Mouse (Mus musculus) ES-E14 (cell line): ENCODE results near the gene Top3a. TPM values are rescaled to one million over a fixed set of nuclear protein-coding genes. Genes with fewer than 3 reads are reported as not detected.

ENCODE experiments used
- DNase-seq: peaks from one replicate; pipeline ENCODE4 v3.0.0-alpha.2; 2013; ENCODE audit warnings: low read depth, low spot score
- H3K27ac ChIP-seq: 2 replicates; pipeline ENCODE4 v1.5.1; 2012; ENCODE audit warnings: low read depth, mild to moderate bottlenecking, low read length, moderate library complexity, mixed read lengths; ENCODE audit not compliant: poor library complexity, insufficient read depth, severe bottlenecking
- H3K36me3 ChIP-seq: 2 replicates; pipeline ENCODE4 v1.6.1; 2012; ENCODE audit warnings: mild to moderate bottlenecking, low read length, moderate library complexity, mixed read lengths; ENCODE audit not compliant: control insufficient read depth, poor library complexity, insufficient read depth, severe bottlenecking
- H3K4me1 ChIP-seq, 2 experiments: fragments of 150-350 bp in 1 of 2; sonication (generic) in 1 of 2; 2 replicates each; pipeline ENCODE4 v1.6.1; 2012; ENCODE audit warnings: low read length in 2 of 2, mild to moderate bottlenecking in 1 of 2, mixed read lengths in 1 of 2; ENCODE audit not compliant: control insufficient read depth in 2 of 2, insufficient read depth in 2 of 2, poor library complexity in 1 of 2
- H3K4me3 ChIP-seq, 2 experiments: fragments of 150-350 bp in 1 of 2; sonication (generic) in 1 of 2; 2 replicates each; pipeline ENCODE4 v1.5.1; 2012; ENCODE audit warnings: low read length in 2 of 2, low read depth in 1 of 2, mild to moderate bottlenecking in 1 of 2, mixed read lengths in 1 of 2; ENCODE audit not compliant: insufficient read depth in 1 of 2, poor library complexity in 1 of 2, severe bottlenecking in 1 of 2
- H3K9ac ChIP-seq: 2 replicates; pipeline ENCODE4 v1.6.1; 2012; ENCODE audit warnings: low read depth, mild to moderate bottlenecking, low read length, mixed read lengths; ENCODE audit not compliant: poor library complexity, insufficient read depth, severe bottlenecking
- H3K9me3 ChIP-seq: fragments of 150-350 bp; sonication (generic); 2 replicates; pipeline ENCODE4 v1.6.1; 2012; ENCODE audit warnings: low read depth, mild to moderate bottlenecking, low read length; ENCODE audit not compliant: control insufficient read depth, insufficient read depth
- CHD2 ChIP-seq: IDR thresholded peaks from 2 replicates; pipeline ENCODE4 v1.6.1; 2014; ENCODE audit warnings: mild to moderate bottlenecking, low read depth, low read length, inconsistent platforms
- HCFC1 ChIP-seq: IDR thresholded peaks from 2 replicates; pipeline ENCODE4 v1.6.1; 2012; ENCODE audit warnings: low read length, inconsistent platforms, borderline replicate concordance; ENCODE audit not compliant: insufficient read depth
- MAFK ChIP-seq: IDR thresholded peaks from 2 replicates; pipeline ENCODE4 v1.6.1; 2014; ENCODE audit warnings: mild to moderate bottlenecking, low read depth, low read length, inconsistent platforms; ENCODE audit not compliant: insufficient read depth
- ZC3H11A ChIP-seq: IDR thresholded peaks from 2 replicates; pipeline ENCODE4 v1.6.1; 2012; ENCODE audit warnings: low read depth, mild to moderate bottlenecking, inconsistent platforms, low read length, borderline replicate concordance
- ZNF384 ChIP-seq: IDR thresholded peaks from 2 replicates; pipeline ENCODE4 v1.6.1; 2012; ENCODE audit warnings: low read depth, low read length, inconsistent platforms
- in situ Hi-C, 2 experiments: fragments of 600-800 bp; cut with MboI; formaldehyde crosslinking; loops; one replicate each; pipeline ENCODE4 v1.15.1; 2025; ENCODE audit warnings: low sequenced_read_pairs in 2 of 2, inconsistent platforms in 1 of 2; ENCODE audit not compliant: unreplicated experiment in 2 of 2
- total RNA-seq: library from RNA; depleted of rRNA; stranded (reverse); fragments of 300-350 nt; gene quantifications from 2 replicates; pipeline ENCODE4 v1.2.3, GENCODE M21; 2012

The Top3a gene
- total RNA-seq, 1 experiment, result 20.0 TPM

GRCm38 (mm10) chr11:60775578-60775977 is 1.6 kb downstream of the Top3a start:
- in situ Hi-C loops, result no loop called here
- TF ChIP-seq CHD2 (no peak), ZNF384 (no peak), MAFK (no peak), HCFC1 (no peak), ZC3H11A (no peak)
- Histone ChIP-seq H3K27ac (no peak overlapping the region), H3K4me3 (peak overlapping the region in 1 of 2 experiments; percentile 89; a peak in 3 of 4 replicates), H3K9ac (0 out of 2 replicates have a peak overlapping the region, but pooled peaks have one; percentile 94), H3K9me3 (no peaks in the 10 kb centered on the region), H3K36me3 (peaks cover 18% of the 10 kb centered on the region), H3K4me1 (peaks cover 5% of the 10 kb centered on the region in 2 experiments; a peak in 3 of 4 replicates)
- DNase-seq, result no peak

DNA sequence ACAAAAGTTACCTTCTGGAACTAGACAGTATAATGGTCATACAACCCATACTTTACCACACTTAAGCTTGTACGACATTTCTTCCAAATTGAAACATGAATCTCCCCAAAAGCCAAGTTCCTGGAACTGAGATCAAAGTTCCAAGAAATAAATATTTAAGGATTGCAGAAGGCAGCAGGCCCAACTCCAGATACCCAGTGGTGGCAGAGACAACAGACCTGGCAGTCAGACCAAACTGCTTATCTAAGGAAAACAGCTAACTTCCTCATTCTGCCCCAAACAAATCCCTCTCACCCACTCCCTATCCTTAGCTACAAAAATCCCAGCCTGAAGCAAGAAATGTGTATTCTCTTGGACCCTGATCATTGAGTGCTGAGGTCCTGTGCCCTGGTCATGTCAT is 2.3 kb downstream of the Top3a start:
- Histone ChIP-seq H3K4me1 (peaks cover 5% of the 10 kb centered on the region in 2 experiments; a peak in 3 of 4 replicates), H3K9ac (no peak overlapping the region), H3K9me3 (no peaks in the 10 kb centered on the region), H3K27ac (no peak overlapping the region), H3K36me3 (peaks cover 12% of the 10 kb centered on the region), H3K4me3 (no peak overlapping the region)
- DNase-seq, result no peak
- TF ChIP-seq MAFK, result no peak
- no peak for TF ChIP-seq HCFC1
- no peak for TF ChIP-seq ZNF384
- in situ Hi-C loops, result no loop called here

- DNase-seq, result no peak
- Histone ChIP-seq H3K4me3 (no peak overlapping the region), H3K36me3 (peaks cover 6% of the 10 kb centered on the region; the same call in 1 of the 2 replicates), H3K9me3 (no peaks in the 10 kb centered on the region), H3K4me1 (peaks cover 2 to 5% of the 10 kb centered on the region in 2 experiments; a peak in 3 of 4 replicates), H3K27ac (no peak overlapping the region), H3K9ac (no peak overlapping the region)
- TF ChIP-seq CHD2 (no peak), ZC3H11A (no peak), MAFK (no peak), ZNF384 (no peak), HCFC1 (no peak)
- in situ Hi-C loops, result no loop called here
Measured at GRCm38 (mm10) chr11:60774158-60774689, 2.9 kb downstream of the Top3a start.

DNA sequence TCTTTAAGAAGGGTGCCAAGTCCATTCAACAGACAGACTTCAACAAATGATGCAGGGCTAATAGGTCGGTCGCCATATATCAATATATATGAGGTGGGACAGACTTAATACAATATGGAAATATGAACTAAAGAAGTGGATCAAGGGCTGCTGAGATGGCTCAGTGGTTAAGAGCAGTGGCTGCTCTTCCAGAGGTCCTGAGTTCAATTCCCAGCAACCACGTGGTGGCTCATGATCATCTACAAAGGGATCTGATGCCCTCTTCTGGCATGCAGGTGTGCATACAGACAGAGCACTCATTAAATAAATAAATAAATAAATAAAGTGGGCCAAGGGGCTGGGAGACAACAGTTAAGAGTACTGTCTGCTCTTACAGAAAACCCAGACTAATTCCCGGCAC is 5.0 kb downstream of the Top3a start:
- H3K27ac ChIP-seq, result no peak overlapping the region
- H3K36me3 ChIP-seq, result no peaks in the 10 kb centered on the region
- H3K9ac ChIP-seq, result no peak overlapping the region
- TF ChIP-seq CHD2 (no peak), ZNF384 (no peak), ZC3H11A (no peak), MAFK (no peak), HCFC1 (no peak)
- no peak overlapping the region for H3K4me3 ChIP-seq
- DNase-seq, result no peak
- in situ Hi-C loops, result no loop called here
- no peaks in the 10 kb centered on the region; a peak in 2 of 4 replicates for H3K4me1 ChIP-seq
- no peaks in the 10 kb centered on the region for H3K9me3 ChIP-seq

- Histone ChIP-seq H3K27ac (no peak overlapping the region), H3K9ac (no peak overlapping the region), H3K4me1 (no peaks in the 10 kb centered on the region; a peak in 1 of 4 replicates), H3K9me3 (no peaks in the 10 kb centered on the region), H3K36me3 (no peaks in the 10 kb centered on the region), H3K4me3 (no peak overlapping the region)
- no peak for DNase-seq
- TF ChIP-seq ZC3H11A, result no peak
- TF ChIP-seq ZNF384, result no peak
- TF ChIP-seq HCFC1, result no peak
- no peak for TF ChIP-seq MAFK
- no peak for TF ChIP-seq CHD2
- in situ Hi-C loops, result no loop called here
Measured at GRCm38 (mm10) chr11:60770776-60771175, 6.4 kb downstream of the Top3a start.
